Mouse (Mus musculus): ENCODE data around the gene Ppfia1. TPM values are rescaled to one million over a fixed set of nuclear protein-coding genes. Genes with fewer than 3 reads are reported as not detected.

Ppfia1 gene
- total and polyA plus RNA-seq, 3 experiments = 29.3 to 46.6 (median 41.3) TPM

DNA sequence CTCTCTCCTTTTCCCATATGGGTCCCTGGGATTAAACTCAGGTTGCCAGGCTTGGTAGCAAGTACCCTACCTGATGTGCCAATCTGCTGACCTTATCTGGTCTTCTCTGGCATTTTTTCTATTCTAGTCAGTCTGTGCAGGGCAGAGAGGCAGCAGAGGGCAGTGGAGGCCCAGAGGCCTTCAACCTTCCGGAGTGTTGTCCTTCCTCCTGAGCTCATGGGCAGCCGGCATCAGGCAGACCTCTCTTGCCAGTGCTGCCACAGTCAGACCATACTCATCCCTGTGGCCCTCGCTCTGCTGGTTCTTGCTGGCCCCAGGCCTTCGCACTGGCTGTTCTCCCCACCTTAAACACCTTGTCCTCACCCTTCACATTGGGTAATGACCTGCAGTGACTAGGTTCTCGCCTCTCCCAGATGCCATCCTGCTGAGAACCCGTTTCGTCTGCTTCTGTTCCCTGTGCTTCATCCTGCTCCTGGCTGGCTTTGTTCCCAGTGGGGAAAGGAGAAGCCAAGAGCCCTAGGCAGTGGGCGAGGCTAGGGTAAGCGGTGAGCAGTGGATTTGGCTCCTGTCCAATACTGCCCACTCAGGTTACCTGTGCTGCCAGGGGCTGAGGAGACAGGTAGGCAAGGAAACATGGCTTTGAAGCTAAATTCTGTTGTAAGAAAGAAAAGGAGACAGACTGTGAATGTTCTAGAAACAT lies 10.1 kb upstream of the Ppfia1 start:
- Histone ChIP-seq H3K9me3 (replicated peaks; ENCODE audit: low read length) (no peaks in the 10 kb centered on the region), H3K79me2 (replicated peaks; ENCODE audit: control insufficient read depth, extremely low read depth, insufficient read depth, poor library complexity, severe bottlenecking) (no peaks in the 10 kb centered on the region), H3K4me2 (ENCODE audit: insufficient read depth, low read depth, poor library complexity, severe bottlenecking) (no peak overlapping the region), H3K27me3 (replicated peaks) (peaks cover 68% of the 10 kb centered on the region), H3K4me3 (replicated peaks in 1 of 3; ENCODE audit: low read depth in 2 of 3, low read length in 2 of 3, poor library complexity in 1 of 3) (no peak overlapping the region), H3K9ac (ENCODE audit: insufficient read depth, low read depth) (no peak overlapping the region), H3K4me1 (ENCODE audit: control insufficient read depth in 1 of 2, insufficient read depth in 2 of 2) (0 out of 4 replicates have a peak, but pooled peaks cover 0 to 3% of the 10 kb centered on the region in 2 experiments), H3K27ac (ENCODE audit: insufficient read depth, low read depth) (no peak overlapping the region), H3K36me3 (replicated peaks in 1 of 2; ENCODE audit: control insufficient read depth in 1 of 2, insufficient read depth in 1 of 2, low read length in 1 of 2) (no peaks in the 10 kb centered on the region)
- in situ Hi-C loops (cut with MboI; ENCODE audit: low pct_ligation_motif_present, low pct_unique_long_range_greater_than_20kb, low sequenced_read_pairs) = no loop called here
- TF ChIP-seq CHD2 (IDR thresholded peaks at IDR 0.05; ENCODE audit: low read length) = no peak
- TF ChIP-seq MAFK (IDR thresholded peaks at IDR 0.05; ENCODE audit: insufficient replicate concordance, low read length) = no peak
- no peak for TF ChIP-seq UBTF (IDR thresholded peaks at IDR 0.05; ENCODE audit: low read depth, low read length)
- TF ChIP-seq EP300 (IDR thresholded peaks at IDR 0.05; ENCODE audit: low read length) = no peak
- TF ChIP-seq SIN3A (IDR thresholded peaks at IDR 0.05; ENCODE audit: low read length) = no peak
- no peak for TF ChIP-seq MYC (IDR thresholded peaks at IDR 0.05; ENCODE audit: low read depth, low read length)
- no peak for TF ChIP-seq CTCF (conservative IDR thresholded peaks at IDR 0.05 in 1 of 2, IDR thresholded peaks at IDR 0.05 in 1 of 2; ENCODE audit: low read depth in 2 of 2, low read length in 2 of 2)
- TF ChIP-seq BHLHE40 (IDR thresholded peaks at IDR 0.05; ENCODE audit: low read depth, low read length) = no peak
- TF ChIP-seq JUND (conservative IDR thresholded peaks at IDR 0.05; ENCODE audit: low read depth, low read length) = no peak
- TF ChIP-seq MEF2A (IDR thresholded peaks at IDR 0.05; ENCODE audit: borderline replicate concordance, low read depth, low read length) = no peak
- no peak for TF ChIP-seq TCF12 (IDR thresholded peaks at IDR 0.05; ENCODE audit: low read depth, low read length)
- TF ChIP-seq ETS1 (conservative IDR thresholded peaks at IDR 0.05; ENCODE audit: low read depth, low read length) = no peak
- no peak for TF ChIP-seq POLR2A (IDR thresholded peaks at IDR 0.05; ENCODE audit: low read depth, low read length)
- TF ChIP-seq PAX5 (IDR thresholded peaks at IDR 0.05; ENCODE audit: low read length) = no peak
- TF ChIP-seq ZC3H11A (IDR thresholded peaks at IDR 0.05; ENCODE audit: low read depth, low read length) = no peak
- no peak for DNase-seq (ENCODE audit: extremely low read depth)
- dilution Hi-C loops (cut with MboI; ENCODE audit: extremely low pct_ligation_motif_present, extremely low pct_unique_long_range_greater_than_20kb, low sequenced_read_pairs) = no loop called here

DNA sequence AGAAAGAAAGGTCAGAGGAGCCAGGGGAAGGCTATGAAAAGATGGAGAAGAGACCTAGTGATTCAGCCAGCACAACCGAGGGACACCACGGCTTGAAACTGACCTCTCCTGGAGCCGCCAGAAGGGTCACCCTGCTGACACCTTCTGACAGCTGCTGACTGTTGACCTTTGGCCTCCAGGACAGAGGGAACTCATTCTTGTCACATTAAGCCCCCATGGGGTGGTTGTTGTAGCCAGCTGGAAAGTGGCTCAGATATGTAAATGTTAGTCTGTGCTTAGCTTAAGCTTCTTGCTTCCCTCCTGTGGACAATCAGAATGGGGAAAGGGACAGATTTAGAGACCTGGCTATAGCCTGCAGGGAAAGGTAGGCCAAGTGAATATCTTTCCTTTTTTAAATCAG lies 8.5 kb upstream of the Ppfia1 start:
- dilution Hi-C loops (cut with MboI; ENCODE audit: extremely low pct_ligation_motif_present, extremely low pct_unique_long_range_greater_than_20kb, low sequenced_read_pairs) = no loop called here

More for the DNA sequence above, 8.5 kb upstream of the Ppfia1 start:
- no peak for TF ChIP-seq SMC3 (IDR thresholded peaks at IDR 0.05; ENCODE audit: low read depth, low read length)
- no peak for TF ChIP-seq USF2 (conservative IDR thresholded peaks at IDR 0.05; ENCODE audit: low read depth, low read length)
- no peak for TF ChIP-seq MAFK (IDR thresholded peaks at IDR 0.05; ENCODE audit: insufficient replicate concordance, low read length)
- TF ChIP-seq MYC (IDR thresholded peaks at IDR 0.05; ENCODE audit: low read depth, low read length) = no peak
- TF ChIP-seq SIN3A (IDR thresholded peaks at IDR 0.05; ENCODE audit: low read length) = no peak
- Histone ChIP-seq H3K4me1 (ENCODE audit: control insufficient read depth in 1 of 2, insufficient read depth in 2 of 2) (0 out of 4 replicates have a peak, but pooled peaks cover 0 to 1% of the 10 kb centered on the region in 2 experiments), H3K79me2 (replicated peaks; ENCODE audit: control insufficient read depth, extremely low read depth, insufficient read depth, poor library complexity, severe bottlenecking) (no peaks in the 10 kb centered on the region), H3K9ac (ENCODE audit: insufficient read depth, low read depth) (no peak overlapping the region), H3K27me3 (replicated peaks) (peaks cover 70% of the 10 kb centered on the region), H3K27ac (ENCODE audit: insufficient read depth, low read depth) (no peak overlapping the region), H3K9me3 (replicated peaks; ENCODE audit: low read length) (no peaks in the 10 kb centered on the region), H3K36me3 (replicated peaks in 1 of 2; ENCODE audit: control insufficient read depth in 1 of 2, insufficient read depth in 1 of 2, low read length in 1 of 2) (no peaks in the 10 kb centered on the region), H3K4me2 (ENCODE audit: insufficient read depth, low read depth, poor library complexity, severe bottlenecking) (no peak overlapping the region), H3K4me3 (replicated peaks in 1 of 3; ENCODE audit: low read depth in 2 of 3, low read length in 2 of 3, poor library complexity in 1 of 3) (no peak overlapping the region)
- DNase-seq (ENCODE audit: extremely low read depth) = no peak
- in situ Hi-C loops (cut with MboI; ENCODE audit: low pct_ligation_motif_present, low pct_unique_long_range_greater_than_20kb, low sequenced_read_pairs) = no loop called here
